In genomic region chr13:34575997-34576314, GRCm38 (mm10) we compare ENCODE assay signal across 9 mouse cellular contexts.
DNase-seq lines count a peak whose midpoint lies in the region; ATAC-seq lines count a peak whose summit lies in the region.
"Had no signal": no experiment of that assay in that cellular context is flagged by ENCODE, and none has a peak within 500 bp of the region (broad histone marks: within the 10 kb centered on the region; RNA-seq: fewer than 3 reads in every experiment).

No protein-coding gene starts in this region.

- no peak overlapping the region for H3K9ac ChIP-seq in lung, embryonic 16.5 days (ENCODE audit: low read length)

- intact Hi-C loops in left cerebral cortex, postnatal 10 days (cut with DNase I): no loop called here

- H3K27me3 ChIP-seq in lung, embryonic 16.5 days (ENCODE audit: control insufficient read depth, insufficient read depth, low read depth, low read length): no peaks in the 10 kb centered on the region

- 0 out of 2 replicates have a peak, but pooled peaks have one; percentile 21 for ATAC-seq in lung, embryonic 16.5 days (ENCODE audit: low read depth)

- H3K4me2 ChIP-seq in lung, embryonic 16.5 days (ENCODE audit: low read depth, low read length): no peak overlapping the region

- H3K27ac ChIP-seq in lung, embryonic 16.5 days (ENCODE audit: low read length): no peak overlapping the region

- DNase-seq in lung, postnatal 4 days: no peak
- DNase-seq in frontal cortex, postnatal 36 days (ENCODE audit: low spot score in 2 of 2): peak; percentile 14 to 63
- peak; percentile 34 to 66 for DNase-seq in left cerebral cortex, postnatal 10 days (ENCODE audit: extremely low spot score in 1 of 2, low spot score in 2 of 2)
- DNase-seq in right cerebral cortex, postnatal 14 days: peak; percentile 38
- DNase-seq in heart, adult 9 months (ENCODE audit: low spot score in 2 of 2): no peak
- no peak for DNase-seq in urinary bladder, postnatal 14 days (ENCODE audit: low spot score)
- no peak for DNase-seq in urinary bladder, adult 2 months (ENCODE audit: low spot score)
- DNase-seq: liver had no signal

- no peaks in the 10 kb centered on the region for H3K36me3 ChIP-seq in lung, embryonic 16.5 days (ENCODE audit: control insufficient read depth, insufficient read depth, low read length)

- H3K4me3 ChIP-seq in lung, embryonic 16.5 days (ENCODE audit: low read length): no peak overlapping the region

- WGBS in lung, embryonic 16.5 days: 6% methylated on average over 1 of the region's 1 CpGs

- H3K9me3 ChIP-seq in lung, embryonic 16.5 days (ENCODE audit: control insufficient read depth, low read length): no peaks in the 10 kb centered on the region

- H3K4me1 ChIP-seq in lung, embryonic 16.5 days (replicated peaks; ENCODE audit: control insufficient read depth, insufficient read depth, low read length): peaks cover 6% of the 10 kb centered on the region; the same call in 1 of the 2 replicates

Comparison
In these comparisons a context has a peak if more than half of its experiments do, and no peak if none do; other contexts are left out.
1. DNase-seq: peak in frontal cortex, postnatal 36 days (2 of 2), left cerebral cortex, postnatal 10 days (2 of 2) and right cerebral cortex, postnatal 14 days (single experiment); none in lung, postnatal 4 days (0 of 2), heart, adult 9 months (0 of 2), urinary bladder, postnatal 14 days (single experiment) and urinary bladder, adult 2 months (single experiment).